Mouse (Mus musculus): ENCODE data around the gene Gm11733. TPM values are rescaled to one million over a fixed set of nuclear protein-coding genes. Genes with fewer than 3 reads are reported as not detected.

Gene Gm11733
- polyA plus RNA-seq, 1 experiment: not detected

DNA sequence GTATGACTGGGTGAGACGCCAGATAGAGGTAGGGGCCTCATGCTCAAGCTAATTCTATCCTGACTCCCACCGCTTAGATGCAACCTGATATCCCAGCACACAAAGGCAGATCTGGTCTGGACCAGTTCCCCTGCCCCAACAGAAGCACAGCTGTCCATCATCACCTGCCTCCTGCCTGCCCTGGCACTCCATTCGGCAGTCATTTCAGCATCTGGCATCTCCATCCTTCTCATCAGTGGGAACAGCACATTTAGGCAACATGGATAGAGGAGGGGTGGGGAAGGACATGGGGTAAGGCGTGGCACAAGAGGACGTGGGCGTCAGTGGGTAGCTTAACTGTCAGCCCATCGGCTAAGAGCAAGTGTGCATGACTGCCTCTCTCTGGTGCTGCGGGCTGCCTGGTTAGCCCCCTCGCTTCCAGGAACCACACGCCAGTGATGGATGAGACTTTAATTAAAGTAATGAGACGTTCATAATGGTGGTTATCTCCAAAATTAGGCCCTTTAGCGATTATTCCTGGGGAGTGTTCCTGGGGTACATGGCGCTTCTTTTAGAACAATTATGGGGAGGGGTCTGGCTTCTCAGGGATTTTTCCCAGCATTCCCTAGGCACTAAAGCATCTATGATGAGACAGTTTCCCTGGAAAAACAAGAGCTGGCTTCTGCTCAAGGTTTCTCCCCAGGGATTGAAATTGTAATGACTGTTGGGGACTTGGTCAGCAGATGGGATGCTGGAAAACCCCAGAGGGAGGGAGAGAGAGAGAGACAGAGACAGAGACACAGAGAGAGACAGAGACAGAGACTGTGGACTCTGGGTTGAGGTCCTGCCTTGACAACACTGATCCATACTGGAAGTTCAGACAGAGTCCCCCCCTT lies 38.0 kb downstream of the Gm11733 start:
- DNase-seq (ENCODE audit: low read depth in 1 of 2, low spot score in 2 of 2): no peak
- TF ChIP-seq CTCF (IDR thresholded peaks at IDR 0.05; ENCODE audit: extremely low read depth, insufficient read depth, insufficient read length, insufficient replicate concordance): no peak
- no peak for TF ChIP-seq POLR2A (IDR thresholded peaks at IDR 0.05; ENCODE audit: low read depth, low read length)
- Histone ChIP-seq H3K4me1 (ENCODE audit: control insufficient read depth, insufficient read depth, insufficient read length) (no peaks in the 10 kb centered on the region), H3K27me3 (ENCODE audit: control insufficient read depth, insufficient read depth, low read length) (no peaks in the 10 kb centered on the region), H3K27ac (ENCODE audit: insufficient read depth, low read length) (no peak overlapping the region), H3K36me3 (ENCODE audit: control insufficient read depth, insufficient read depth, low read length) (no peaks in the 10 kb centered on the region), H3K4me3 (ENCODE audit: extremely low read depth, insufficient read depth, insufficient read length) (no peak overlapping the region)
- 85% methylated on average over 13 of the region's 13 CpGs for WGBS

DNA sequence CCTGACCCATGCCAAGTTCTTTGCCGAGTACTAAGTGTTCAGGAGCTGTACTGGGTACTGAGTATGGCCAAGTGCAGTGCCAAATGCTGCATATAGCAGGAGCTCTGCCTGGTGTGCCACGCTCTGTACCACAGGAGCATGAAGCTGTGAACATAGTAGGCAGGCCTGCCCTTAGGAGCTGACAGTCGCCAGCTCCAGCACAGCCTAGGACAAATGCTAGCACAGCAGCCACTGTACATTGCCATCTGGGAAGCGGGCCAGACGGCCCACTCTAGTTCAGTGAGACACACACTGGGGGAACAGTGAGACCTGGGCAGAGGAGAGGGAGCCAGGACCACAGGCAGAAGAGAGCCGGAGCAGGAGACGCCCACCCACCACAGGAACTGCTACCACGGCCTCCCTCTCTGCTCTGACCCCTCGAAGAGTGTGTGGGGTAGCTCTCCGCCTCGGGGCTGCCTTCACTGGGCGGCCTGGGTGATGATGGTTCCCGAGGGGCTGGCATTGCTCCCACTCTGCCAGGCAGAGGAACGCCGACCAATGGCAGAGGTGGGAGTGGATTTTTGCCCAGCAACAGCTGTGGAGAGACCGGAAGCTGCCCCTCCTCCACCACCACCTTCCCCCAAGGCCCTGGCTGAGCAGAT lies 38.8 kb downstream of the Gm11733 start:
- WGBS: 77% methylated on average over 16 of the region's 16 CpGs
- TF ChIP-seq POLR2A (IDR thresholded peaks at IDR 0.05; ENCODE audit: low read depth, low read length) (no peak), CTCF (IDR thresholded peaks at IDR 0.05; ENCODE audit: extremely low read depth, insufficient read depth, insufficient read length, insufficient replicate concordance) (no peak)
- DNase-seq (ENCODE audit: low read depth in 1 of 2, low spot score in 2 of 2): no peak
- no peak overlapping the region for H3K4me3 ChIP-seq (ENCODE audit: extremely low read depth, insufficient read depth, insufficient read length)
- peak overlapping the region; percentile 32; the same call in 1 of the 2 replicates for H3K27ac ChIP-seq (ENCODE audit: insufficient read depth, low read length)
- no peaks in the 10 kb centered on the region for H3K27me3 ChIP-seq (ENCODE audit: control insufficient read depth, insufficient read depth, low read length)
- no peaks in the 10 kb centered on the region for H3K36me3 ChIP-seq (ENCODE audit: control insufficient read depth, insufficient read depth, low read length)
- H3K4me1 ChIP-seq (ENCODE audit: control insufficient read depth, insufficient read depth, insufficient read length): no peaks in the 10 kb centered on the region

GRCm38 (mm10) chr11:117525606-117526349 lies 41.6 kb downstream of the Gm11733 start:
- Histone ChIP-seq H3K36me3 (ENCODE audit: control insufficient read depth, insufficient read depth, low read length) (no peaks in the 10 kb centered on the region), H3K27me3 (ENCODE audit: control insufficient read depth, insufficient read depth, low read length) (no peaks in the 10 kb centered on the region), H3K4me1 (ENCODE audit: control insufficient read depth, insufficient read depth, insufficient read length) (no peaks in the 10 kb centered on the region), H3K4me3 (ENCODE audit: extremely low read depth, insufficient read depth, insufficient read length) (no peak overlapping the region), H3K27ac (ENCODE audit: insufficient read depth, low read length) (no peak overlapping the region)
- TF ChIP-seq CTCF (IDR thresholded peaks at IDR 0.05; ENCODE audit: extremely low read depth, insufficient read depth, insufficient read length, insufficient replicate concordance) (no peak), POLR2A (IDR thresholded peaks at IDR 0.05; ENCODE audit: low read depth, low read length) (no peak)
- WGBS: 19% methylated on average over 18 of the region's 18 CpGs
- peak in 1 of 2 experiments; percentile 7 for DNase-seq (ENCODE audit: low read depth in 1 of 2, low spot score in 2 of 2)

DNA sequence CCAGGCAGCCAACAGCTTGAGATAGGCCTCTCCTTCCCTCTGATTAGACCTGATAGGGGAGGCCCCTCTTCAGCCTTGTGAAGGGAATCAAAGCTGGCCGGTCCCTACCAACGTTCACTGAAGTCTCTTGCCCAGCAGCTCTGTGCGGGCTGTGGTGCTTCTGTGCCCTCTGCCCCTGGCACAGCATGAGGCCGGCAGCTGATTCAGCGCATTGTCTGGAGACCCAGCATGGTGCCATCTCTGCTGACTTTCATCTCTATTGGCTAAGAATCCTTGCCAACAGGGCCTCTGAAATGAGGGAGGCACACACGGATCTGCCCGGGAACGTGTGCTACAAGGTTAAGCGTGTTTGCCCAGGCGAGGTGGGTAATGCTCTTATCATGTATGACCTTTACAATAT lies 48.2 kb downstream of the Gm11733 start:
- H3K4me1 ChIP-seq (ENCODE audit: control insufficient read depth, insufficient read depth, insufficient read length): no peaks in the 10 kb centered on the region
- no peak overlapping the region for H3K27ac ChIP-seq (ENCODE audit: insufficient read depth, low read length)
- H3K36me3 ChIP-seq (ENCODE audit: control insufficient read depth, insufficient read depth, low read length): no peaks in the 10 kb centered on the region
- no peak overlapping the region for H3K4me3 ChIP-seq (ENCODE audit: extremely low read depth, insufficient read depth, insufficient read length)
- WGBS: 90% methylated on average over 10 of the region's 10 CpGs
- TF ChIP-seq CTCF (IDR thresholded peaks at IDR 0.05; ENCODE audit: extremely low read depth, insufficient read depth, insufficient read length, insufficient replicate concordance) (no peak), POLR2A (IDR thresholded peaks at IDR 0.05; ENCODE audit: low read depth, low read length) (no peak)
- no peaks in the 10 kb centered on the region for H3K27me3 ChIP-seq (ENCODE audit: control insufficient read depth, insufficient read depth, low read length)
- DNase-seq (ENCODE audit: low read depth in 1 of 2, low spot score in 2 of 2): no peak

DNA sequence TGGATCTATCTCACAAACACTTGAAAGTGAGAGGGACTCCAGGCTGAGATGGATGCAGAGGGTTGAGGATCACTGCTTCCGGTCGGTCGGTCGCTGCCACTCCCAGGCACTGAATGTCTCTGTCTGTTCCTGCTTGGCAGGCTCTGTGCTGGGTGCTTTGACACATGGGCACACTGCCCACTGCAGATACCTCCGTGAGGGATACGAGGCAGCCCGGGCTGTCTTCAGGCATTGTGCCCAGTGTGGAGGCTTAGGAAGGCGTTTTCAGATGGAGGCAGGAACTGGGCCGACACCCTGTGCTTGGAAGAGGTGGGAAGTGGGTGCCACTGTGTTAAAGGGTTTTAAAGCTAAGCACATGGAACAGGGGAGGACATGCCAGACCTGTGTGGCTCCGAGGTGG lies 50.7 kb downstream of the Gm11733 start:
- 78% methylated on average over 10 of the region's 10 CpGs for WGBS
- Histone ChIP-seq H3K27ac (ENCODE audit: insufficient read depth, low read length) (no peak overlapping the region), H3K36me3 (ENCODE audit: control insufficient read depth, insufficient read depth, low read length) (no peaks in the 10 kb centered on the region), H3K4me3 (ENCODE audit: extremely low read depth, insufficient read depth, insufficient read length) (no peak overlapping the region), H3K4me1 (ENCODE audit: control insufficient read depth, insufficient read depth, insufficient read length) (no peaks in the 10 kb centered on the region), H3K27me3 (ENCODE audit: control insufficient read depth, insufficient read depth, low read length) (no peaks in the 10 kb centered on the region)
- no peak for DNase-seq (ENCODE audit: low read depth in 1 of 2, low spot score in 2 of 2)
- TF ChIP-seq CTCF (IDR thresholded peaks at IDR 0.05; ENCODE audit: extremely low read depth, insufficient read depth, insufficient read length, insufficient replicate concordance): no peak
- no peak for TF ChIP-seq POLR2A (IDR thresholded peaks at IDR 0.05; ENCODE audit: low read depth, low read length)

- no peaks in the 10 kb centered on the region for H3K36me3 ChIP-seq (ENCODE audit: control insufficient read depth, insufficient read depth, low read length)
- WGBS: 47% methylated on average over 9 of the region's 9 CpGs
- DNase-seq (ENCODE audit: low read depth in 1 of 2, low spot score in 2 of 2): no peak
- H3K4me3 ChIP-seq (ENCODE audit: extremely low read depth, insufficient read depth, insufficient read length): no peak overlapping the region
- no peaks in the 10 kb centered on the region for H3K4me1 ChIP-seq (ENCODE audit: control insufficient read depth, insufficient read depth, insufficient read length)
- TF ChIP-seq POLR2A (IDR thresholded peaks at IDR 0.05; ENCODE audit: low read depth, low read length) (no peak), CTCF (IDR thresholded peaks at IDR 0.05; ENCODE audit: extremely low read depth, insufficient read depth, insufficient read length, insufficient replicate concordance) (no peak)
- H3K27ac ChIP-seq (ENCODE audit: insufficient read depth, low read length): no peak overlapping the region; the same call in 1 of the 2 replicates
- no peaks in the 10 kb centered on the region for H3K27me3 ChIP-seq (ENCODE audit: control insufficient read depth, insufficient read depth, low read length)
Measured at GRCm38 (mm10) chr11:117535491-117536304, 51.5 kb downstream of the Gm11733 start.

All from spleen, adult 2 months (tissue).